Mouse (Mus musculus): ENCODE results near the gene Zfp626.
A peak's percentile ranks its signal among the peaks of the same experiment; 100 is the strongest.
"Not testable (repeated sequence)": the region's sequence is repeated elsewhere in the genome, so short reads cannot be mapped to it uniquely, and the experiment has no call there.

Zfp626 gene

GRCm38 (mm10) chr7:27806896-27807295, at the start of gene Zfp626:
TSS of gene Zfp626 (plus strand) at chr7:27807196.
- DNase-seq, result not testable (repeated sequence)

DNA sequence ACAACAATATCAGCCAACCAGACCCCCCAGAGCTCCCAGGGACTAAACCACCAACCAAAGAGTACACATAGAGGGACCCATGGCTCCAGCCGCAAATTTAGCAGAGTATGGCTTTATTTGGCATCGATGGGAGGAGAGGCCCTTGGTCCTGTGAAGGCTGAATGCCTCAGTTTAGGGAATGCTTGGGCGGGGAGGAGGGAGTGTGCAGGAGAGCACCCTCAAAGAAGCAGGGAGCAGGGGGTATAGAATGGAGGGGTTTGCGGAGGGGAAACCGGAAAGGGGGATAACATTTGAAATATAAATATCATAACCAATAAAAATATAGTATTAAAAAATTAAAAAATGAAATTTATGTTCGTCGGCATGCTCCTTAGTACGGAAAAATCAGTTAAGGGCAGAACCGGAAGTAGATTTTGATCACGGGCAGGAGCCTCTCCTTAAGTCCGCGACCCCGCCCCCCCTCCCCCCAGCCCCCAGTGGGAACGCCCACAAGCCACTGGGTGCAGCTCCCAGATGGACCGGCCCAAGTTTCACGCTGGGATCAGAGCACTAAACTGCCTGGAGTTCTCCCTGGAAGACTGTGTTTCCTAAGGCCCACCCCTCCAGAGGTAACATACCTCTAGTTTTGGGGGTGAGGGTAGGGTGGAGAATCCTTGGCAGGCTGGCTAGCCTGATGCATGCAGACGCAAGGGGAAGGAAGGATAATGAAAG, 41.7 kb upstream of the Zfp626 start:
- peak; percentile 18 for DNase-seq

GRCm38 (mm10) chr7:27789306-27789705, 17.7 kb upstream of the Zfp626 start:
- DNase-seq, result no peak

GRCm38 (mm10) chr7:27793865-27794264, 13.1 kb upstream of the Zfp626 start:
- DNase-seq, result not testable (repeated sequence)

GRCm38 (mm10) chr7:27794566-27794965, 12.4 kb upstream of the Zfp626 start:
- no peak for DNase-seq

DNA sequence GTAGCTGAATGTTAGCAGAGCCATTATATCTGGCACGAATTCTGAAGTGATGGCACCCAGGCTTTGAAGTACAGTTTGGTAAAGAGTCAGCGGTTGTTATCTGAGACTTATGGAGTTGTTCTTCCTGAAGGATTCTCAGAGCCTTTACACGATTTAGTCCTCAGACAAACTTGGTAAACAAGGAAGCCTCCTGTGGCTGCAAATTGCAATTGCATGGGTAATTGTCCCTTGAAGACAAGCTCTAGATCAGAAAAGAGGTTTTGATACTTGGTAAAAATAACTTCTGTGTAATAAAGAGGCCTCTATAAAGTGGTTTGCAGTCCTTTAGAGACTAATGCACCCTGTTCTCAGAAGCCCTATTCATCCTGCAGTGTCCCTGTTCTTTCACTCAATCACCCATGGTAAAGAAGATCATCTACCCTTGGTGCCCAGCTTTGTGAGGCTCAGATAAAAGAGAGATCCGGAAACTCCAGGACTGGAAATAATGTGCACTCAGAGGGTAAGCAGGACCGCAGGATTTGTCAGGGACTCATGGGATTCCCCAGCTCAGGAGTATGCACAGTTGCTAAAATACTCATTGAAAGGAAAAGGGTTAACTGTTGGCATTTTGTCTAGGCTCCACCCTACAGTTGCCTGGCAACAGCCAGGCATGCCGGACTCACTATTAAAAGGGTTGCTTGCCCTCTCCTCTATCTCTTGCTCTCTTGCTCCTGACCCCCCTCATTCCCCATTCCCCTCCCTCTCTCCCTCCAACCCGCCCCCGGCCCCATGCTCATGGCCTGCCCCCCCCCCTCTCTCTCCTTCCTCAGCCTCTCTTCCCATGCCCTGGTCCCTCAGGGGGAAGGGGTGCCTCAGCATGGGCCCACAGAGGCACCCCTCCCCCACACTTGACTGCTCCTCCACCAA, 8.8 kb upstream of the Zfp626 start:
- no peak for DNase-seq

DNA sequence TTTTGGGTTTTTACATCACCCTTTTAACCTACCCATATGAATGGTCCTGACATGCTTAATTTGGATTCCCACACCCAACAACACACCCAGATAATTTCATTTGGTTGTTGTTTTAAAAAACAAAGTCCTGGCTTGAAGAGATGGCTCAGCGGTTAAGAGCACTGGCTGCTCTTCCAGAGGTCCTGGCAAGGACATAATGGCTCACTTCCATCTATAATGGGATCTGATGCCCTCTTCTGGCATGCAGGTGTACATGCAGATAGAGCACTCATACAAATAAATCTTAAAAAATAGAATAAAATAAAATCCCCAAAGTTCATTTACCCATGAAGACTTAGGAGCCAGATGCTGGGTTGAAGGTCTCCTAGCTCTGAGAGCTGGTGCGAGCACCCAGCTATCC, 5.9 kb upstream of the Zfp626 start:
- DNase-seq, result no peak

- no peak for DNase-seq
These were observed 4.0 kb upstream of the Zfp626 start for GRCm38 (mm10) chr7:27802986-27803385.

DNA sequence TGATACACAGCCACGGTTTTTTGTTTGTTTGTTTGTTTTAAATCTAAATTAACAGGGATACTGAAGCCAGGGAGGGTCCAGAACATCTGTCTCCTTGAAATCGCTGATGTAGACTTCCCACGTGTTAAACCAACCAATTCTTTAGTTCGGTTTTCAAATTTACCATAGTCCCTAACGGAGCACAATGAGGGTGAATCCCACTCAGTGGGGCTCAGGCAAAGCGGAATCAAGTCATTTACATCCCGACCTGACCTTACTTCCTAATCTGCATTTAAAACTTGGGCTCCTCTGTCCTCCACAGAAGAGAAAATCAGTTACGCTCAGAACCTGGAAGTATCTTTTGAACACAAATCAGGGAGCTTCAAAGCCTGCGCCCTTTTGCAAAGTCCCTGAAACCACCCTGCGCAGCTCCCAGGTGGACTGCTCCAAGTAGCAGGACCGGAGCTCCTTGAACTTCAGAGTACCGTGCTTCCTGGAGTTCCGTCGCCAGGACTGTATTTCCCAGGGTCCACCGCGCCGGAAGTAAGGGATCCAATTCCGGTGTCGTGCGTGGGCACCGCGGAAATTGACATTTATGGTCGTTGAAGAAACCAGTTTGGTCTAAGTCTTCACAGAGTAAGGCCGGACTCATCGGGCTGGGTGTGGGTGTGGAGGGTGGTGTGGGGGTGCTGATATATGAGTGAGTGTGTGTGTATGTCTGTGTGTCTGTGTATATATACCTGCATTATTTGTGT, 2.5 kb upstream of the Zfp626 start:
- DNase-seq, result peak; percentile 82

- DNase-seq, result not testable (repeated sequence)
These were observed 309 bp downstream of the Zfp626 start for GRCm38 (mm10) chr7:27807305-27807704.

GRCm38 (mm10) chr7:27818526-27819110, 11.6 kb downstream of the Zfp626 start:
- DNase-seq, result no peak

DNA sequence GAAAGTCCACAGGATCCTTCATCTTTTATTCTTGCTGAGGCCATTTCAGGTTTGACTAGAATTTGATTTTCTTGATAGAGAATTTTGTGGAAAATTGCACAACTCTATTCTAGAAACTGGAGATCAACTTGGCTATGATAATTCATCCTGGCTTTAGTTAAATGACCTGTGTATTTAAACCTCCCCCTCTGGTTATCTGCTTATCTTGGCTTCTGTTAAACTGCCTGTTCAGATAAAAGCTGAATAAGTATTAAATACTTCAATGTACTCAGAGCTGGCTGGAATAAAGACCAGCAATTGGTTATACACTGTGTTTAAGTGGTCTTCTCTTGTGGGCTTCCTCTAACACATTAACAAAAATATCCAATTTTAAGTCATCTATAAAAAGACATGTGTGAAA, 15.6 kb downstream of the Zfp626 start:
- DNase-seq, result no peak

DNA sequence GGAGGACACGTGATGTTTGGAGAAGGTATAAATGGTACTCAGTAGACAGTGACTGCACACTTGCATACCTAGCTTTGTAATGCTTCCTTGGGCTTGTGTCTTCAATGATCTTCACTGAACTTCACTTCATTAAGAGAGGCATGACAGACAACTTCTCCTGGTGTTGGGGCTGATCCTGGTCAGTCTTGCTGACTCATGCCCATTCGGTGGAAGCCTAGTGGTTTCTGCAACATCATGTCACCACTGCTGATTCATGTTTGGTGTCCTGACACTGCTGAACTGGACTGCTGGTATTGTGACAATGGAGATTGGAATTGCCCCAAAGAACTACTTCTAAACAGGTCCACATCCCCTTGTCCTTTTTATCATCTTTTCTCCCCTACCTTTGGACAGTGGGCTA, 27.1 kb downstream of the Zfp626 start:
- DNase-seq, result no peak

DNA sequence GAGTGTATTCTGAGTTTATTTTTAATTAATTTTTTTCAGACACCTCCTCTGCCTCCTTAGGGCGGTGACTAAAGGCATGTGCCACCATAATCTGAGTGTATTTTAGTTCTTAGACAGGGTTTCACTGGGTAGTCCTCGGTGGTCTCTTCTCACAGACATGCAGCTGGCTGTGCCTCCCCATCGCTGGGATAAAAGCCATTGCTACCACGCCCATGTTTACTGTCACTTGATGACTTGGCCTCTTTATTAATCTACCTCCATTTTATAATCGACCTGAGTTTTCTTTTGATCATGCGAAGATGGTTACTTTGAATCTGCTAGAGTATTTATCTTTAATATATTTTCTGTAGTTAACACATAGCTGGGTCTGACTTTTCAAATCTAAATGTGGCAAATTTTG, 30.9 kb downstream of the Zfp626 start:
- DNase-seq, result peak; percentile 27

GRCm38 (mm10) chr7:27838323-27839249, 31.6 kb downstream of the Zfp626 start, which contains the start of gene Zfp59:
TSS of gene Zfp59 (plus strand) at chr7:27838607.
- peak; percentile 85 for DNase-seq

DNA sequence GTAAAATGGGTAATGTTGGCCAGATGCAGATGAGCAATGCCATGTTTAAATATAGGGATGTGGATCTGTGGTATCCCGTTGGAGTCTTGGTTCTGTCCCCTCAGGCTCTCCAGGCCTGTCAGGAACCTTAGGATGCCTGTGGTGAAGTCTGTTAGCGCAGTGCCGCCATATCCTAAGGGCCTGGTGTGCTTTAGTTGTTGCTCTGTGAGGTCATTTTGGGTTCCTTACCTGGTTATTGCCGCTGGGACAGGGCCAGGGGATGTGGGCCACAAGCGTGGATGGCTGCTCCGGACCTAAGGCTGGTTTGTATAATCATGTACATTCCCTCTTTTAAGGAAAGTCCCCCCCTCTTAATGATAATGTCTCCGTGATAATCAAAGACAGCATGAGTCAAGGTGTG, 32.6 kb downstream of the Zfp626 start:
- no peak for DNase-seq

- no peak for DNase-seq
These were observed 33.1 kb downstream of the Zfp626 start for GRCm38 (mm10) chr7:27840104-27840503.

DNA sequence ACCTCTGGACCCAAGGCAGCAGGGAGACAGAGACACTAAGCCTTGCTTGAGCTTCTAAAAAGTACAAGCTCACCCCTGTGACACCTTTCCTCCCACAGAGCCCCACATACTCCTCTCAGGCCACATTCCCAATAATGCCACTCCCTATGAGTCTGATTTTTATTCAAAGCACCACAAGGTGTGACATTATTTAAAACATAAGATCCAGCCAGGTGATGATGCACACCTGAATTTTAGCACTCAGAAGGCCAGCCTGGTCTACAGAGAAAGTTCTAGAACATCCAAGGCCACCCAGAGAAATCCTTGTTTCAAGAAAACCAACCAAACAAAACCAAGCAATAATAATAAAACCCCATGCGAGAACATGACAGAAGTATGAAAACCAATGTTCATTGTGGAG, 50.2 kb downstream of the Zfp626 start, which contains the start of gene Zfp607a:
Gene Zfp607a (plus strand): TSS at position 301 of the 400 bp plus-strand sequence.
- no peak for DNase-seq

DNA sequence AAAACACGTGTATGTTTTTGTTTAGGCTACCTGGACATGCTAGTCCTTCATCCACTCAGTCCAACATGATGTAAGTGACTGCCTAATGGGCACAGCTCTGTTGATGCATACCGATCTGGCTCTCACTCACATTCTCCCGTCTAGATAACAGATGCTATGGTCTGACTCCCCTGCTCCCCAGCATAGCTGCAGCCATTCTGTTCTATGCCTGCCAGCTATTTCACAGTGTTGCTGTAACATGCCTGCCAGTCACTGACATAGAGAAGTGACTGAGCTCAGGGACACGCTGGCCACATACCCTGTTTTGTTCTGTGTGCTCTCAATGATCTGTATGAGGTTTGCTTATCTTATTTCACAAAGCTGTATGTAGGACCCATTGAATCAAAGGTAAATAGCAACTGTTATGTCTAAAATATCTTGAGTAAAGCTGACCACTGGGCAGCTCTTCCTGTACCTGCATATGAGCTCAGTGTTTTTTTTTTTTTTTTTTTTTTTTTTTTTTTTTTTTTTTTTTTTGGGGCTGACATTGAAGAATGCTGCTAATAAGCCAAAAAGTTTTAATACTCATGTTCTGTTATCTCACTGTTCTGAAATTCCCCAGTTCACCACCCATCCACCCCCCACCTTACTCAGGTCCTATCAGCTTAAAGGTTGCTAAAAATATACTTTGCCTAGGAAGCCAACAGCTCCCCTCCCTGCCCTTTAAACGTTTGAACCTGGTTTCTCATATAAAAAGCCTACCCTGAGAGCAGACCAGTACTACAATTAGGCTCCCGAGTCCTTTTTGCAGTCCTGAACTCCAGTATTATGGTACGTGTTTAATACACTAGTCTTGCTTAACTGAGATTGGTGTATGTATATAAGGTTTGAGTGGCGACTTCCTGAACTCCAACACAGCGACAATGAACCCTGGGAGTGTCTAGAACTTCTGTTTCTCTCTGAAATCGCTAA, 52.6 kb downstream of the Zfp626 start:
- DNase-seq, result peak; percentile 28

Measured in liver (tissue).